Mouse (Mus musculus) heart, adult 2 months (tissue): ENCODE results near the gene Gstm4. TPM values are rescaled to one million over a fixed set of nuclear protein-coding genes. Genes with fewer than 3 reads are reported as not detected.
"Not testable (repeated sequence)": the region's sequence is repeated elsewhere in the genome, so short reads cannot be mapped to it uniquely, and the experiment has no call there.

Source experiments
- DNase-seq, 2 experiments: peaks; one replicate each; pipeline ENCODE4 v3.0.0; 2021
- H3K27ac ChIP-seq: fragments of 200-600 bp; 2 replicates; pipeline ENCODE4 v1.8.1; 2022
- H3K27me3 ChIP-seq: fragments of 200-500 bp; 2 replicates; pipeline ENCODE4 v1.6.1; 2012; ENCODE audit warnings: mild to moderate bottlenecking, low read length, inconsistent platforms, mixed read lengths; ENCODE audit not compliant: control insufficient read depth, insufficient read depth
- H3K36me3 ChIP-seq: fragments of 200-500 bp; 2 replicates; pipeline ENCODE4 v1.6.1; 2012; ENCODE audit warnings: low read length, inconsistent platforms; ENCODE audit not compliant: control insufficient read depth, insufficient read depth
- H3K4me1 ChIP-seq: fragments of 200-500 bp; 2 replicates; pipeline ENCODE4 v1.6.1; 2011; ENCODE audit warnings: low read length; ENCODE audit not compliant: control insufficient read depth, insufficient read depth
- H3K4me3 ChIP-seq: fragments of 200-600 bp; 2 replicates; pipeline ENCODE4 v1.8.1; 2022
- H3K79me2 ChIP-seq: fragments of 200-500 bp; replicated peaks from 2 replicates; pipeline ENCODE4 v1.6.1; 2012; ENCODE audit warnings: mild to moderate bottlenecking, inconsistent platforms, low read length, moderate library complexity, mixed read lengths; ENCODE audit not compliant: control insufficient read depth, insufficient read depth
- H3K9ac ChIP-seq: fragments of 200-500 bp; 2 replicates; pipeline ENCODE4 v1.6.1; 2012; ENCODE audit warnings: low read depth, mild to moderate bottlenecking, control low read depth, inconsistent platforms, low read length, mixed read lengths
- CTCF ChIP-seq: fragments of 200-600 bp; IDR thresholded peaks from 2 replicates; pipeline ENCODE4 v1.8.1; 2022; ENCODE audit warnings: antibody characterized with exemption, mild to moderate bottlenecking, moderate library complexity
- EP300 ChIP-seq: fragments of 200-500 bp; IDR thresholded peaks from 2 replicates; pipeline ENCODE4 v1.6.1; 2011; ENCODE audit warnings: low read depth, low read length, control low read depth; ENCODE audit not compliant: insufficient read depth
- POLR2A ChIP-seq: fragments of 200-500 bp; IDR thresholded peaks from 2 replicates; pipeline ENCODE4 v1.6.1; 2011; ENCODE audit warnings: mild to moderate bottlenecking, low read depth, low read length, control low read depth; ENCODE audit not compliant: insufficient read depth
- WGBS: fragments of 180-500 bp; shearing (Covaris S2); methylation state at CpG from one replicate; pipeline ENCODE4 v1.1.7; 2018; 5-methylcytosine and 5-hydroxymethylcytosine counted together
- intact Hi-C: fragments of 180-260 bp; cut with DNase I; formaldehyde crosslinking; loops from one replicate; pipeline ENCODE4 v1.15.1; 2025
- polyA plus RNA-seq: library from polyadenylated mRNA; depleted of rRNA; stranded (reverse); fragments of >200 nt; gene quantifications from 2 replicates; pipeline ENCODE4 v1.2.3, GENCODE M21; 2012
- total RNA-seq, 2 experiments: library from RNA; stranded (reverse); gene quantifications; 2 replicates each; pipeline ENCODE4 v1.2.3; 2021

The Gstm4 gene
- total and polyA plus RNA-seq, 3 experiments: 11.7 to 17.1 (median 11.9) TPM

DNA sequence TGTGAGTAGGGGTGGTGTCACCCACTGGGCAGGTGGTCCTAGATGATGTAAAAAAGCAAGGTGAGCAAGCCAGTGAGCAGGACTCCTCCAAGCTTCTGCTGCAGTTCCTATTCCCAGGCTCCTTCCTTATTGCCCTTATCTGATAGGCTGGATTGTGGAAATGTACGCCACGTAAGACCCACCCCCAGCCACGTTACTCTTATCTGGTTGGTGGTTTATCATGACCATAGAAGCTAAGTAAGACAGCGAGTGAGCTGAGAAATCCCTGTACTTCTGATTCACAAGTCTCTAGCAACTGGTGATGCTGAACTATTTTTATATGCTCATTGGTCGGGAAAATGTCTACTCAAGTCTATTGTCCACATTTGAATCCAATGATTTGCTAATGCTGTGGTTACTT, 18.6 kb downstream of the Gstm4 start:
- no peaks in the 10 kb centered on the region for H3K4me1 ChIP-seq
- H3K27me3 ChIP-seq: no peaks in the 10 kb centered on the region
- no peak overlapping the region for H3K9ac ChIP-seq
- intact Hi-C loops: no loop called here
- H3K79me2 ChIP-seq: no peaks in the 10 kb centered on the region
- no peak for DNase-seq
- 47% methylated on average over 5 of the region's 5 CpGs for WGBS
- H3K4me3 ChIP-seq: no peak overlapping the region
- no peaks in the 10 kb centered on the region for H3K36me3 ChIP-seq
- H3K27ac ChIP-seq: no peak overlapping the region
- TF ChIP-seq EP300: no peak
- no peak for TF ChIP-seq POLR2A
- TF ChIP-seq CTCF: no peak

- no peak for TF ChIP-seq CTCF
- TF ChIP-seq POLR2A: no peak
- no peak for TF ChIP-seq EP300
- intact Hi-C loops: no loop called here
- Histone ChIP-seq H3K27ac (no peak overlapping the region), H3K36me3 (no peaks in the 10 kb centered on the region), H3K4me3 (no peak overlapping the region), H3K4me1 (no peaks in the 10 kb centered on the region), H3K27me3 (no peaks in the 10 kb centered on the region), H3K79me2 (no peaks in the 10 kb centered on the region), H3K9ac (no peak overlapping the region)
- no peak for DNase-seq
- 71% methylated on average over 4 of the region's 4 CpGs for WGBS
Measured at GRCm38 (mm10) chr3:108025318-108025717, 19.4 kb downstream of the Gstm4 start.

- 52% methylated on average over 6 of the region's 6 CpGs for WGBS
Measured at GRCm38 (mm10) chr3:108022650-108023049, 22.0 kb downstream of the Gstm4 start.

DNA sequence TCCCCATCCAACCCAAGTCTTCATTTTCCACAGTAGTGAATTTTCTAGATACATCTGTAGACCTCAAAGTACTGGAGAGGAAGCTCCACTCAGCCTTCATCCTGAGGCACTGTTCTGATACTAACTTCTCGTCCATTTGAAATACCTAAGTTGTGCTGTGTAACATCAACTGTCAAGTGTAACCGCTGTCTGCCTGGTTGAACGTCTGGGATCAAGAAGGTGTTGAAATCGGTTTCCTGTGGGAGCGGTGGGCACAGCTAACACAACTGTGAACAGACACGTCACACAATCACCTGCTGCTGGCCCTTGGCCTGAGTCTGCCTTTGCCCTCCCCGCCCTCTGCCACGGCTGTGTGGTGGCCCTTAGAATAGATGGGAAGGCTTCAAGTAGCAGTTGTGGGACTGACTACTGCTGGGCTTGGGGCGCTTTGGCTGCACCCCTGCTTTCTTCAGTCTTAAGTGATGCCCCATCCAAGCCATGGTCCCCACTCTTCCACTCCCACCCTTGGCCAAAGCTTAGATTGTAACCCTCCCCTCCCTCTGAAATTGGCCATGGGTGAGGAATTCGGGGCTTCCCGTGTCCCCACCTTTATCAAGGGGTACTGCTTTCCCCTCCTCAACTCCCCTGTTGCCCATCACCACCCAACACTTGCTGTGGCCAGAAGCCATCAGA, 24.2 kb downstream of the Gstm4 start:
- H3K36me3 ChIP-seq, H3K4me3 ChIP-seq, H3K27me3 ChIP-seq, DNase-seq, H3K27ac ChIP-seq, H3K4me1 ChIP-seq, H3K79me2 ChIP-seq, intact Hi-C loops, H3K9ac ChIP-seq: not testable (repeated sequence)
- 62% methylated on average over 11 of the region's 11 CpGs for WGBS

More at GRCm38 (mm10) chr3:108022650-108023049, 22.0 kb downstream of the Gstm4 start:
- Histone ChIP-seq H3K27ac (no peak overlapping the region), H3K4me3 (no peak overlapping the region), H3K36me3 (no peaks in the 10 kb centered on the region), H3K4me1 (peaks cover 4% of the 10 kb centered on the region), H3K9ac (no peak overlapping the region), H3K27me3 (no peaks in the 10 kb centered on the region), H3K79me2 (no peaks in the 10 kb centered on the region)
- peak; percentile 55 to 62 for DNase-seq
- TF ChIP-seq EP300: no peak
- no peak for TF ChIP-seq POLR2A
- no peak for TF ChIP-seq CTCF
- intact Hi-C loops: no loop called here

- H3K9ac ChIP-seq, H3K27me3 ChIP-seq, H3K79me2 ChIP-seq, H3K27ac ChIP-seq, H3K4me1 ChIP-seq, DNase-seq, H3K4me3 ChIP-seq: not testable (repeated sequence)
- WGBS: 64% methylated on average over 3 of the region's 3 CpGs
- intact Hi-C loops: loop anchor here (2.0 to 10.0 kb wide), 5 partner anchors 26 to 254 kb away; partner anchors contain the start of genes Csf1, Gstm4 and Gstm7
- peaks cover 12% of the 10 kb centered on the region; the same call in 1 of the 2 replicates for H3K36me3 ChIP-seq
Measured at GRCm38 (mm10) chr3:108019226-108019625, 25.5 kb downstream of the Gstm4 start.

DNA sequence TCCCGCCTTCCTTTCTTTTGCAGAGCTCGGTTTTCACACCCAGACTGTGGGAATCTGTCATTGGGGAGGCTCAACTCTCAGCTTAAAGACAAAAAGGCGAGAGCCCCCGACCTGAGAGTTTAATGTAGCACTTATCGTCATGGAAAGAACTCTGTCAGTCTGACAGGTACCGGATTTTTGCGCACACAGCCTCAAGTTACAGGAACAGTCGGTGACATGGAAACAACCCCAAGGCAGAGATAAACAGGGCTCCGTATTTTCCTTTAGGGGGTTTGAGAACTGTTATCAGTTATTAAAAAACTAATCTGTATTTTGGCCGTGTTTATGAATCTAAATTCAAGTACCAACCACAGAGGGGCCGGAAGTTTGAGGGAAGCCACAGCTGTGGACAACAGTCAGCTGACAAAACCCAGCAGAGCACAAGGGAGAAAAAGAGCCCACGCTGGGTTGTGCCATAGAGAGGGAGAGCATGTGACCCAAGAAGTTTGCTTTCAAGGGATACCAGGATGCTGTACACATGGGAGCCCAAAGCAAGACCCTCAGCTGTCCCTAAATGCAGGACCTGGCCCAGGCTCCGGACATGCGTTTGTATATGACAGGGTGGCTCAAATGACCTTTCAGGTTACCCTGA, 26.4 kb downstream of the Gstm4 start:
- peaks cover 12% of the 10 kb centered on the region; the same call in 1 of the 2 replicates for H3K36me3 ChIP-seq
- H3K9ac ChIP-seq: peak overlapping the region; percentile 46
- TF ChIP-seq EP300: no peak
- no peak for TF ChIP-seq CTCF
- TF ChIP-seq POLR2A: no peak
- intact Hi-C loops: loop anchor here (1.0 to 10.0 kb wide), 6 partner anchors 26 to 254 kb away; partner anchors contain the start of genes Csf1, Gstm4 and Gstm7
- peak overlapping the region; percentile 53 for H3K4me3 ChIP-seq
- H3K4me1 ChIP-seq: peaks cover 16% of the 10 kb centered on the region
- H3K27me3 ChIP-seq: no peaks in the 10 kb centered on the region
- no peaks in the 10 kb centered on the region for H3K79me2 ChIP-seq
- peak overlapping the region; percentile 95 for H3K27ac ChIP-seq
- DNase-seq: peak in 1 of 2 experiments; percentile 50
- WGBS: 13% methylated on average over 14 of the region's 14 CpGs
